Mouse (Mus musculus) forebrain, embryonic 11.5 days (tissue): Measurements from ENCODE around the gene Rps6kl1. TPM values are rescaled to one million over a fixed set of nuclear protein-coding genes. Genes with fewer than 3 reads are reported as not detected.
A peak's percentile ranks its signal among the peaks of the same experiment; 100 is the strongest.

Experiments
- ATAC-seq: fragments of 200-750 bp; cut with Nextera tagmentation; replicated peaks from 2 replicates; pipeline ENCODE4 v1.8.0; 2017; ENCODE audit warnings: moderate TSS enrichment; ENCODE audit not compliant: low FRiP score
- DNase-seq: peaks from one replicate; pipeline ENCODE4 v3.0.0-alpha.2; 2017; ENCODE audit warnings: low spot score
- H3K27ac ChIP-seq: fragments of 300-500 bp; sonication (generic); 2 replicates; pipeline ENCODE4 v1.5.1; 2014; ENCODE audit warnings: low read depth, low read length
- H3K27me3 ChIP-seq: fragments of 300-500 bp; sonication (generic); 2 replicates; pipeline ENCODE4 v1.6.1; 2014; ENCODE audit warnings: mild to moderate bottlenecking, low read length, mixed read lengths; ENCODE audit not compliant: control insufficient read depth, insufficient read depth
- H3K36me3 ChIP-seq: fragments of 300-500 bp; sonication (generic); 2 replicates; pipeline ENCODE4 v1.6.1; 2014; ENCODE audit warnings: mild to moderate bottlenecking, low read length, moderate library complexity, mixed read lengths; ENCODE audit not compliant: control insufficient read depth, insufficient read depth
- H3K4me1 ChIP-seq: fragments of 300-500 bp; sonication (generic); replicated peaks from 2 replicates; pipeline ENCODE4 v1.6.1; 2014; ENCODE audit warnings: low read length, mixed read lengths; ENCODE audit not compliant: control insufficient read depth, insufficient read depth
- H3K4me2 ChIP-seq: fragments of 300-500 bp; sonication (generic); 2 replicates; pipeline ENCODE4 v1.6.1; 2014; ENCODE audit warnings: low read depth, mild to moderate bottlenecking, low read length, moderate library complexity, mixed read lengths; ENCODE audit not compliant: severe bottlenecking
- H3K4me3 ChIP-seq: fragments of 300-500 bp; sonication (generic); 2 replicates; pipeline ENCODE4 v1.5.1; 2014; ENCODE audit warnings: low read depth, low read length
- H3K9ac ChIP-seq: fragments of 300-500 bp; sonication (generic); 2 replicates; pipeline ENCODE4 v1.6.1; 2014; ENCODE audit warnings: low read length
- H3K9me3 ChIP-seq: fragments of 300-500 bp; sonication (generic); 2 replicates; pipeline ENCODE4 v1.6.1; 2016; ENCODE audit warnings: low read length, mixed read lengths; ENCODE audit not compliant: control insufficient read depth
- WGBS: fragments of 180-500 bp; shearing (Covaris S2); extraction: QIAGEN DNeasy Blood & Tissue Kit; methylation state at CpG from one replicate; pipeline ENCODE4 v1.1.7; 2014; 5-methylcytosine and 5-hydroxymethylcytosine counted together
- polyA plus RNA-seq: library from polyadenylated mRNA; unstranded; fragments of >200 nt; fragmentation: Nextera tagmentation; extraction: Ambion mirVana; gene quantifications from 2 replicates; pipeline ENCODE4 v1.2.1, GENCODE M21; 2014

Rps6kl1 gene
- polyA plus RNA-seq, 1 experiment from 2014 or later, result 1.9 TPM

DNA sequence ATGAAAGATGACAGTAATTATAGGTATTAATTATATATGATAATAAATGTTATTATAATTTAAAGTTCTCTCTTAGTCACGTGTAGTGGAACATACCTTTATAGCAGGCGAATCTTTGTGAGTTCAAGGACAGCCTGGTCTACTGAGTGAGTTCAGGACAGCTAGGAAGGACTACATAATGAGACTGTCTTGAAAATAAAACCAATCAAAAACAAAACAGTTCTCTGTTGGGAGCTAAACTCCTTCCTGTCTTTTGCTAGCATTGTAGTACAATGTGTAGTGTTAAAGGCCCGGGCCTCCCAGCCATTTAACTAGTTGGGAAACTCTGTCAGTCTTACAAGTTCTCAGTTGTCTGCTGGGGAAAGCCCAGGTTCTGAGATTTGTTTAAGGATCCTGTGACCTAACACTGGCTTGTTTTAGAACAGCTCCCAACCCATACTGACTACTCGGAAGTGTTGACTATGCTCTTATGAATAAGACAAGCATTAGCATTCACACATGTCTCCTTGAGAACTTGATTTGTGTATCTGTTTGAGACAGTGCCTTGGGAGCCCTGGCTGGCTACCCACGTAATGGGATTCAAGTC is 49.5 kb downstream of the Rps6kl1 start:
- H3K9ac ChIP-seq, result no peak overlapping the region
- H3K9me3 ChIP-seq, result no peaks in the 10 kb centered on the region
- no peaks in the 10 kb centered on the region for H3K4me1 ChIP-seq
- no peak overlapping the region for H3K4me2 ChIP-seq
- no peak overlapping the region for H3K4me3 ChIP-seq
- 81% methylated on average over 5 of the region's 5 CpGs for WGBS
- no peak for ATAC-seq
- no peak for DNase-seq
- H3K36me3 ChIP-seq, result no peaks in the 10 kb centered on the region
- no peak overlapping the region for H3K27ac ChIP-seq
- no peaks in the 10 kb centered on the region for H3K27me3 ChIP-seq

DNA sequence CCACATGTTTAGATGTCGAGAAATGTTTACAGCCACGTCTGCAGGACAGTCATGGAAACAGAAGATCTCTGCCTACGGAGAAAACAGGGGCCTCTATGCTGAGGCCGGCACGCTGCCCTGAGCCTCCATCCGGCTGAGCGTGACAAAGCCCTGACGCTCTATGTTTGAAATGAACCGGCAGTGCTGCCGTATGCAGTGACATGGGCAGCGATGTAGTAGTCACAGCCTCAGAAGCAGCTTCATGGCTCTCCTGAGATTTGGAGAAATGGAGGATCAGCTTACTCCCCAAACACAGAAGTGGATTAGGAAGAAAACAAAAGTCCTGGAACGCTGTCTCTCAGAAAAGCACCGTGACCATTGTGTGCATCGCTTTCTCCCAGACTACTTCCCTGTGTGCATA is 50.1 kb downstream of the Rps6kl1 start:
- no peaks in the 10 kb centered on the region for H3K9me3 ChIP-seq
- ATAC-seq (no peak), DNase-seq (no peak)
- H3K27me3 ChIP-seq, result no peaks in the 10 kb centered on the region
- 67% methylated on average over 14 of the region's 14 CpGs for WGBS
- no peak overlapping the region for H3K27ac ChIP-seq
- no peak overlapping the region for H3K4me2 ChIP-seq
- no peaks in the 10 kb centered on the region for H3K4me1 ChIP-seq
- H3K36me3 ChIP-seq, result no peaks in the 10 kb centered on the region
- H3K4me3 ChIP-seq, result no peak overlapping the region
- H3K9ac ChIP-seq, result no peak overlapping the region

DNA sequence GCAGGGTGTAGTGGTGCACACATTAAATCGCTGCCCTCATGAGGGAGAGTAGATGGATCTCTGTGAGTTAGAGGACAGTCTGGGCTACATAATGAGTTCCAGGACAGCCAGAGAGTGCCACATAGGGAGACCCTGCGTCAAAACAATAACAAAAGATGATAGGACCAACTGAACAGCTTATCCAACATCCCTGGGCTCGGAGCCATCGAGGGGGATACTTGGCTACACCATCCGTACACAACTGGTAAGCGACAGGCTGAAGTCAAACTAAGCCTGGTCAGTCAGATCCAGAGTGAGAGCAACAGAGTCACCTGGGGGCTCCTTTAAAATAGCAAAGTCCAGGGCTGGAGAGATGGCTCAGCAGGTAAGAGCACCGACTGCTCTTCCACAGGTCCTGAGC is 55.2 kb downstream of the Rps6kl1 start:
- no peak for ATAC-seq
- Histone ChIP-seq H3K27me3 (no peaks in the 10 kb centered on the region), H3K36me3 (no peaks in the 10 kb centered on the region), H3K27ac (no peak overlapping the region), H3K4me1 (no peaks in the 10 kb centered on the region), H3K4me2 (no peak overlapping the region), H3K9me3 (no peaks in the 10 kb centered on the region), H3K4me3 (no peak overlapping the region), H3K9ac (no peak overlapping the region)
- WGBS, result 85% methylated on average over 7 of the region's 7 CpGs
- no peak for DNase-seq

DNA sequence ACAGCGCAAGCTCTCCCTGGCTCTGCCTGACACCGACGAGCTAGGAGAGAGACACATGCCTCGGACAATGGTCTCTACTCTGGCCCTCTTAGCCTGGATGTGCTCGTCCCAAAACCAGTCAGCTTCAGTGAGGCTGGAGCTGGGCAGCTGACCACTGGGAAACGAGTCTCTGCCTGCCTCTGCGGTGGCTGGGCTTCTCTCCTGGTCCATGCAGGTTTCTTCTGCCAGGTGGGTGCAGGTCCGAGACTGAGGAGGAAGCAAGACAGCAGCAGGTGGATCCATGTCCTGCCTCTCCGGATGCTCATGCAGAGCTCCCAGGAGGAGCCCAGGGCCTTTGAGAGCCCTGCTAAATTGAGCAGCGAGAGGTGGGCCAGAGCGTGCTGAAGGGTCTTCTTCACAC is 55.9 kb downstream of the Rps6kl1 start:
- Histone ChIP-seq H3K4me1 (no peaks in the 10 kb centered on the region), H3K27me3 (no peaks in the 10 kb centered on the region), H3K4me3 (no peak overlapping the region), H3K9ac (no peak overlapping the region), H3K9me3 (no peaks in the 10 kb centered on the region), H3K36me3 (no peaks in the 10 kb centered on the region), H3K4me2 (no peak overlapping the region), H3K27ac (no peak overlapping the region)
- WGBS, result 83% methylated on average over 11 of the region's 11 CpGs
- ATAC-seq (no peak), DNase-seq (no peak)

DNA sequence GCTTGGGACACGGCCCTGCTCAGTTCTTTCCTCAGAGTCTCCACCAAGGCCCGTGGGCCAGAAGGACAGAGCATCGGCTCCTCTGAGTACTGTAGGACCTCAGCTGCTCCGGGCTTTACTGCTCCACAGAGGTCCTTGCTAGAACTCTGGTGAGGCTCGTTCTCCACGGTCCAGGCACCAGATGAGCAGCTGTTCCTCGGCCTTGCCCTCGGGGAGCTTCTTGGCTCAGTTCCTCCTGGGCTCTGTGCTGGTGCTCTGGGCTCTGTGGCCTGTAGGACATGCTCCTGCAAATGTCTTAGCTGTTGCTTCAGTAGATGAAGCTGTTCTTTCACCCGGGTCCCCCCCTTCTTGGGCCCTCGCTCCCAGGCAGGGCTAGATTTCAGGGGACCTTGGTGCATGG is 56.4 kb downstream of the Rps6kl1 start:
- no peak overlapping the region for H3K9ac ChIP-seq
- H3K4me1 ChIP-seq, result no peaks in the 10 kb centered on the region
- no peaks in the 10 kb centered on the region for H3K36me3 ChIP-seq
- no peaks in the 10 kb centered on the region for H3K27me3 ChIP-seq
- no peaks in the 10 kb centered on the region for H3K9me3 ChIP-seq
- 80% methylated on average over 10 of the region's 10 CpGs for WGBS
- H3K27ac ChIP-seq, result no peak overlapping the region
- no peak overlapping the region for H3K4me2 ChIP-seq
- no peak for ATAC-seq
- DNase-seq, result no peak
- H3K4me3 ChIP-seq, result no peak overlapping the region

DNA sequence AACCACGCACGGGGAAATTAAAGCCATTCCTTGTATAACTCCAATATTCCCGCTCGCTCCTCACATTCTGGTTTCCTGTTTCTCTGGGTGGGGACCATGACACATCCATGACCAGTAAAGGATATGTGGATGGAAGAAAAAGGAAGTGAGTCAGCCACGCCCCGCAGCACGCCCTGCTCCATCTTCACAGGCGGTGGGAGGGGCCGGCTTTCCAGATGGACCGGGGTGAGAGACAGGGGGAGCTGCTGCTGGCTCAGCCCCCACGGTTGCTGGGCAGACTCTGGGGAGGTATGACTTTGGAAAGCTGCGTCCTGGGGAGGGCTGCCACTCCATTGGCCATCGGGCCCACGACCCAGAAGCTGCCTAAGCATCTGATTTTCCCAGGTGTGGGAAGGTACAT is 57.1 kb downstream of the Rps6kl1 start:
- H3K27ac ChIP-seq, result no peak overlapping the region
- H3K4me3 ChIP-seq, result no peak overlapping the region
- 40% methylated on average over 14 of the region's 14 CpGs for WGBS
- ATAC-seq (no peak), DNase-seq (no peak)
- no peaks in the 10 kb centered on the region for H3K27me3 ChIP-seq
- H3K36me3 ChIP-seq, result no peaks in the 10 kb centered on the region
- H3K9me3 ChIP-seq, result no peaks in the 10 kb centered on the region
- H3K4me1 ChIP-seq, result no peaks in the 10 kb centered on the region
- H3K9ac ChIP-seq, result no peak overlapping the region
- no peak overlapping the region for H3K4me2 ChIP-seq

DNA sequence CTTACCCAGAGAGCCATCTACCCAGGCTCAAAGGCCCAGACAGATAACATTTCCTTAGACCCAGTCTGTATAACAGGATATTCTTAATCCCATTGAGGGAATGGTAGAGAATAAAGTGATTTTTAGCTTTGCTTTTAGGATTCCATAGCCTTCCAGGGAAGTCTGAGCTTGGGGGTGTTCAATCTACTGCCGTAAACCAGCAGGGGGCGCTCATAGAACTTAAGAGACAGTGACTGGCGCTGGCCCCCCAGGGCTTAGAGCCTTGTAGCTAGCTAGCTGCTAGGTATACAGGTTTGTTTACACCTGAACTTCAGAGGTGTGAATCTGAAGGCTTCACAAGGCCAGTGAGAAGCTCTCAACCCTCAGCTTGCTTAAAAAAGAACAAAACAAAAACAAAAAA is 58.9 kb downstream of the Rps6kl1 start:
- ATAC-seq (no peak), DNase-seq (peak; percentile 77)
- H3K27me3 ChIP-seq, result no peaks in the 10 kb centered on the region
- no peak overlapping the region for H3K9ac ChIP-seq
- H3K9me3 ChIP-seq, result no peaks in the 10 kb centered on the region
- H3K27ac ChIP-seq, result no peak overlapping the region
- 7% methylated on average over 3 of the region's 3 CpGs for WGBS
- no peak overlapping the region for H3K4me3 ChIP-seq
- no peaks in the 10 kb centered on the region; the same call in none of the 2 replicates for H3K36me3 ChIP-seq
- no peaks in the 10 kb centered on the region for H3K4me1 ChIP-seq
- no peak overlapping the region for H3K4me2 ChIP-seq

DNA sequence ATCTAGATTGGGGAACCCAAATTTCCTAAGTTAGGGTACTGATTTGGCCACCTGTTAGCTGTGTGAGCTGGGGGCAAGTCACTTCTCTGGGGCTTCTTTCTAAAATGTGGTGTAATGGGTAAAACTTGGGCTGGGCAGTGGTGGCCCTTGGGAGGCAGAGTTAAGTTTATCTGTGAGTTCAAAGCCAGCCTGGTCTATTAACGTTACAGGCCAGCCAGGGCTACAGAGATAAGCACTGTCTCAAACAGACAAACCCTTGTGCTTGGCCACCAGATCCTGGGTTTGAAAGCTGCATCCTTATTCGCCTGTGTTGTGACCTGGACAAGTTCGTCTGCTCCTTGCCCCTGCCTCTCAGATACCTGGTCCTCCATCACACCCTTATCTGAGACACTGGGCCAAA is 59.9 kb downstream of the Rps6kl1 start:
- DNase-seq (no peak), ATAC-seq (no peak)
- no peaks in the 10 kb centered on the region for H3K4me1 ChIP-seq
- 85% methylated on average over 3 of the region's 3 CpGs for WGBS
- H3K4me2 ChIP-seq, result no peak overlapping the region
- H3K27ac ChIP-seq, result no peak overlapping the region
- no peaks in the 10 kb centered on the region for H3K9me3 ChIP-seq
- H3K36me3 ChIP-seq, result no peaks in the 10 kb centered on the region; the same call in none of the 2 replicates
- no peaks in the 10 kb centered on the region for H3K27me3 ChIP-seq
- H3K4me3 ChIP-seq, result no peak overlapping the region
- H3K9ac ChIP-seq, result no peak overlapping the region

DNA sequence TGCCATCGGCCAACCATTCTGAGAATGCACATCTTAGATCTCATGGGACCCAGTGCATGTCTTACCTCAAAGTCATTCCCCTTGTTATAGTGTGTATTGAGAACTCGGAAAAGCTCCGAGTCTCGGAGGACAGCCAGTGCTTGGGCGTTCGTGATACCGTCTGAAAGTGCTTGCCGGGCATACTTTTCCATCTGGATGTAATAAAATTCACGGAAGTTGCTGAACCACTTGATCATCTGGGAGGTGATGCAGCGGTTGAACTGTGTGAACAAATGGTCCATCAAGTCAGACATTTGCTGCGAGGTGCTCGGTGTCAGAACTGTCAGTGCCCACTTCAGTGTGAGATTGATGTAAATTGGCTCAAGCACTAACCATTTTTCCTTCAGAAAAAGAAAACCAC is 63.2 kb downstream of the Rps6kl1 start:
- H3K4me2 ChIP-seq, result no peak overlapping the region
- H3K9ac ChIP-seq, result no peak overlapping the region
- DNase-seq (no peak), ATAC-seq (no peak)
- WGBS, result 94% methylated on average over 12 of the region's 12 CpGs
- H3K4me3 ChIP-seq, result no peak overlapping the region
- no peaks in the 10 kb centered on the region for H3K9me3 ChIP-seq
- H3K36me3 ChIP-seq, result no peaks in the 10 kb centered on the region; the same call in none of the 2 replicates
- no peak overlapping the region for H3K27ac ChIP-seq
- no peaks in the 10 kb centered on the region for H3K27me3 ChIP-seq
- no peaks in the 10 kb centered on the region for H3K4me1 ChIP-seq
